Mouse (Mus musculus) hindbrain, embryonic 16.5 days (tissue): ENCODE measurements around the gene Sfr1. TPM values are rescaled to one million over a fixed set of nuclear protein-coding genes. Genes with fewer than 3 reads are reported as not detected.

Experiments used
- ATAC-seq: fragments of 200-750 bp; cut with Nextera tagmentation; 2 replicates; pipeline ENCODE4 v1.8.0; 2017; ENCODE audit warnings: moderate TSS enrichment, moderate library complexity
- H3K27ac ChIP-seq: fragments of 300-500 bp; sonication (generic); 2 replicates; pipeline ENCODE4 v1.5.1; 2014; ENCODE audit warnings: low read depth, mild to moderate bottlenecking, control low read depth, low read length, moderate library complexity
- H3K27me3 ChIP-seq: fragments of 300-500 bp; sonication (generic); replicated peaks from 2 replicates; pipeline ENCODE4 v1.6.1; 2014; ENCODE audit warnings: low read length; ENCODE audit not compliant: control insufficient read depth, insufficient read depth
- H3K36me3 ChIP-seq: fragments of 300-500 bp; sonication (generic); 2 replicates; pipeline ENCODE4 v1.6.1; 2014; ENCODE audit warnings: mild to moderate bottlenecking, low read length, moderate library complexity, mixed read lengths; ENCODE audit not compliant: control insufficient read depth, insufficient read depth
- H3K4me1 ChIP-seq: fragments of 300-500 bp; sonication (generic); 2 replicates; pipeline ENCODE4 v1.6.1; 2014; ENCODE audit warnings: low read depth, low read length; ENCODE audit not compliant: control insufficient read depth, insufficient read depth
- H3K4me2 ChIP-seq: fragments of 300-500 bp; sonication (generic); 2 replicates; pipeline ENCODE4 v1.6.1; 2014; ENCODE audit warnings: mild to moderate bottlenecking, low read length, control low read depth, moderate library complexity
- H3K4me3 ChIP-seq: fragments of 300-500 bp; sonication (generic); 2 replicates; pipeline ENCODE4 v1.5.1; 2014; ENCODE audit warnings: mild to moderate bottlenecking, low read length, control low read depth, moderate library complexity
- H3K9ac ChIP-seq: fragments of 300-500 bp; sonication (generic); 2 replicates; pipeline ENCODE4 v1.6.1; 2014; ENCODE audit warnings: low read depth, mild to moderate bottlenecking, control low read depth, low read length, moderate library complexity
- H3K9me3 ChIP-seq: fragments of 300-500 bp; sonication (generic); 2 replicates; pipeline ENCODE4 v1.6.1; 2014; ENCODE audit warnings: mild to moderate bottlenecking, low read length, moderate library complexity; ENCODE audit not compliant: control insufficient read depth
- WGBS: fragments of 180-500 bp; shearing (Covaris S2); extraction: QIAGEN DNeasy Blood & Tissue Kit; methylation state at CpG from one replicate; pipeline ENCODE4 v1.1.7; 2014; 5-methylcytosine and 5-hydroxymethylcytosine counted together
- polyA plus RNA-seq: library from polyadenylated mRNA; unstranded; fragments of >200 nt; fragmentation: Nextera tagmentation; extraction: Ambion mirVana; gene quantifications from 2 replicates; pipeline ENCODE4 v1.2.1, GENCODE M21; 2015

The Sfr1 gene
- polyA plus RNA-seq, 1 experiment from 2014 or later: 157 TPM

DNA sequence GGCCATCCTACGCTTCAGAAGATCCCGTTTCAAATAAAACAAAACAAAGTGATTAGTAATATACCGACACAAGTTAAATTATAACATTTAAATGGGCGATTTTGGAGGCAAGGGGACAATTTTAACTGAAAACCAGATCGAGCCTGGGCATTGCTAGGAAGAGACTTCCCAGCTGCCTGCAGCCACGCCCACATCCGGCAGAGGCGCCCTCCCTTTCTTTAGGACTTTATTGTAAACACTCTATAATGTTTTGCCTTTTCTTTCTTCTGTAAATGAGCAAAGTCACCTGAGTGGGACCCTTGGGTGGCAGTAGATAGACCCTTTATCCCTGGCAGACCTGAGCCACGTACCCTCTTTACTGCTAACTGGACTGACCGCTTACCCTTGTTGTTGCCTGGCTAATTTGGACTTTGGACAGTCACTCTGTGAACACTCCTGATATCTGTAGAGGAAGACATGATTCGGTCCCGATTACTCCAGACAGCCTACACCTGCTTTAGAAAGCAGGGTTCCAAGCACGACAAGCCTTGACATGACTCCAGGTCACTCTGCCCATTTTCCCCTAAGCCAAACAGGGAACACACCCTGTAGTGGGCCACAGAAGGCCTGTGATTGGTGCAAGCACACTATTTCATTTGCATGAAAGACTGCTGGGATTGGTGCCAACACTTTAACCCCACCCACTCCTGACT, 26.3 kb upstream of the Sfr1 start:
- Histone ChIP-seq H3K4me3 (no peak overlapping the region), H3K27me3 (no peaks in the 10 kb centered on the region), H3K4me1 (no peaks in the 10 kb centered on the region), H3K9ac (no peak overlapping the region), H3K9me3 (no peaks in the 10 kb centered on the region; the same call in 1 of the 2 replicates), H3K36me3 (no peaks in the 10 kb centered on the region), H3K27ac (no peak overlapping the region), H3K4me2 (no peak overlapping the region)
- 79% methylated on average over 13 of the region's 13 CpGs for WGBS
- no peak for ATAC-seq

DNA sequence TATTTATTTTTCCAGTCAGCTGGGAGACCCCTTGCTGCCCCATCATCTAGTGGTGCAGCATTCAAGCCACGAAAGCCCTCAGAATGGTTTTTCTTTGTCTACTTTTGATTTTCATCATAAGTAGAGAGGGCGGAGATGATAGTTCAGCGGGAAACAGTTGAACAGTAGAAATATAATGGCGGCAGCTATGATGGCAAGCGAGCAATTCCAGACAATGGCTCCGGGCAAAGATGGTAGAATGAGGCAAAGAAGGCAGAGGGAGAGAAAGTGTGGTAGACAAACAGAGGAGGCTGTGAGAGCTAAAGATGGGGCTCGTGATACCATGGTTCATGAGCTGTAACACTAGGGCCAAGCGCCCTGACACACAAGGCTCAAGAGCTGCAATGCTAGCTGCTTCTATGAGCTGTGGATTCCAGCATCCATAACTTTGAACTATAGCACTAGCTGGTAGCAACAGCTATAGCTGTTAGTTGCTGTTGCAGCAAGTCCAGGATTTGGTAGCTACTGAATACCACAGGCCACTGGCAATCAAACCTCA, 25.6 kb upstream of the Sfr1 start:
- Histone ChIP-seq H3K4me3 (no peak overlapping the region), H3K27ac (no peak overlapping the region), H3K36me3 (no peaks in the 10 kb centered on the region), H3K4me1 (no peaks in the 10 kb centered on the region), H3K4me2 (no peak overlapping the region), H3K9me3 (no peaks in the 10 kb centered on the region; the same call in 1 of the 2 replicates), H3K9ac (no peak overlapping the region), H3K27me3 (no peaks in the 10 kb centered on the region)
- no peak for ATAC-seq
- 91% methylated on average over 8 of the region's 8 CpGs for WGBS

DNA sequence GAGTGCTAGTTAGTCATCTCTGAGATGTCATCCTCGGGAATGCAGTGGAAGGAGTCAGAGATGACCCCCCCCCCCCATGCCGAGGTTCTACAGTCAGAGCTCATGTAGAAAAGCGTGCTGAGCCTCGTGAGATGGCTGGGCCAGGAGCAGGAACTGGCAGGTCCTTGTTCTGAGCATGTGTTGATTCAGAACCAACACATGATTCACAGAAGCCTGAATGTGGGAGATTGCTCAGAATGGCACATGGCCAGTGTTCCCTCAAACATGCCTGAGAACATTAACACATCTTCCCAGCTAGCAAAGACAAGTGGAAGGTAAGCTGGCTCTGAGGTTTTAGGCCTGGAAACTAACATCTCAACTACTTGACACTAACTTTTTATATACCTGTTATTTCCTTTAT, 21.1 kb upstream of the Sfr1 start:
- Histone ChIP-seq H3K4me1 (no peaks in the 10 kb centered on the region), H3K4me3 (no peak overlapping the region), H3K4me2 (no peak overlapping the region), H3K27me3 (no peaks in the 10 kb centered on the region), H3K9me3 (no peaks in the 10 kb centered on the region; the same call in 1 of the 2 replicates), H3K9ac (no peak overlapping the region), H3K36me3 (no peaks in the 10 kb centered on the region), H3K27ac (no peak overlapping the region)
- no peak for ATAC-seq
- WGBS: 89% methylated on average over 4 of the region's 4 CpGs

DNA sequence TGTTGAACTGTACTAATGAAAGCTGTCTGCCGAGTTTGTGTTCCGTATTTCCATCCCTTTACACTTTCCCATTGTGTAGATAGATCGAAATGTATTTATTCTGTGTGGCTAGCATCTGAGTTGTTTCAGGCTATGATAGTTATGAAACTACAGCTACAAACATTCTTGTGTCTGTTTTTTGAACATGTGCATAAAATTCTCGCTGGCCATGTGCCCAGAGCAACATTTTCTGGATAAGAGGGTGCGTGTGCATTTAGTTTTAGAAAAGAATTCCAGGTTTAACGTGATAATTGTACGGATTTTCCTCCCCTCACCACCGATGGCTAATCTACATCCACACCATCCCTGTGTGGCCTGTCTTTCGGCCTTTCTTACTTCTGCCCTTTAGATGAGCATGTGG, 18.0 kb upstream of the Sfr1 start:
- no peaks in the 10 kb centered on the region for H3K27me3 ChIP-seq
- no peak for ATAC-seq
- no peak overlapping the region for H3K9ac ChIP-seq
- no peak overlapping the region for H3K27ac ChIP-seq
- WGBS: 82% methylated on average over 9 of the region's 9 CpGs
- H3K36me3 ChIP-seq: no peaks in the 10 kb centered on the region
- H3K4me3 ChIP-seq: no peak overlapping the region
- no peaks in the 10 kb centered on the region for H3K4me1 ChIP-seq
- no peaks in the 10 kb centered on the region for H3K9me3 ChIP-seq
- H3K4me2 ChIP-seq: no peak overlapping the region

DNA sequence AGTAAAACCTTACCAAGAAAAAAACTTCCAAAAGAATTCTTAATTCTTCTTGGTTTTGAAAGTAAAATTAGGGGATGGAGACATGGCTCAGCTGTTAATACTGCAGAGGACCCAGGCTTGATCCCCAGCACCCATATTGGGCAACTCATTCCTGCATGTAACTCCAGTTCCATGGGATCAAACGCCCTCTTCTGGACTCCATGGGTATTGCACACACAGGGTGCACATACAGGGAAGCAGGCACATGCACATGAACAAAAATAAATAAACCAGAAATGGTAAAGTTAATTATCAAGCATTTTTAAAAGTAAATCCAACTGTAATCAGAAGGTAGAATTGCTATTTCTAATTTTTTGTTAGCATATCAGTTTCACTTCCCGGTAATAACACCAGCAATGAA, 15.3 kb upstream of the Sfr1 start:
- WGBS: 65% methylated on average over 2 of the region's 2 CpGs
- no peaks in the 10 kb centered on the region for H3K9me3 ChIP-seq
- H3K27ac ChIP-seq: no peak overlapping the region
- no peaks in the 10 kb centered on the region for H3K4me1 ChIP-seq
- no peak overlapping the region for H3K4me3 ChIP-seq
- H3K9ac ChIP-seq: no peak overlapping the region
- no peak overlapping the region for H3K4me2 ChIP-seq
- no peaks in the 10 kb centered on the region for H3K36me3 ChIP-seq
- no peak for ATAC-seq
- H3K27me3 ChIP-seq: no peaks in the 10 kb centered on the region

DNA sequence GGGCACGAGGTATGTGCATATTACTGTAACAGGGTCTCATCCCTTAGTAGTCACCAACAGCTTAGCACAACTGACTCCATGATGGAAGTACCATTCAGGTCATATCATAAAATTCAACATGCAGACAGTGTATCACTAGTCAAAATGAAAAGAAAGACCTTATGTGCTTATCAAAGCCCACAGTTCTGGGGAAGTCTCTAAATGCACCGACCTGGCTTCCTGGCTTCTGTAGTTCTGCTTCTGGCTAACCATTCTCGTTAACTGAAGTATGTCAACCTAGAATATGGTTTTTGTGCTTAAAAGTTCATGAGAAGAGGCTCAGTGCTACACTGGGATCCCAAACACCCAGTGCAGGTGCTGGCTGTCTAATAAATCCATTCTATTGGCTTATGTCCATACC, 12.3 kb upstream of the Sfr1 start:
- H3K27me3 ChIP-seq: no peaks in the 10 kb centered on the region
- no peak overlapping the region for H3K4me3 ChIP-seq
- no peak overlapping the region for H3K9ac ChIP-seq
- H3K36me3 ChIP-seq: no peaks in the 10 kb centered on the region
- 95% methylated on average over 3 of the region's 3 CpGs for WGBS
- no peak overlapping the region for H3K27ac ChIP-seq
- H3K4me1 ChIP-seq: no peaks in the 10 kb centered on the region
- H3K9me3 ChIP-seq: no peaks in the 10 kb centered on the region
- no peak for ATAC-seq
- no peak overlapping the region for H3K4me2 ChIP-seq

DNA sequence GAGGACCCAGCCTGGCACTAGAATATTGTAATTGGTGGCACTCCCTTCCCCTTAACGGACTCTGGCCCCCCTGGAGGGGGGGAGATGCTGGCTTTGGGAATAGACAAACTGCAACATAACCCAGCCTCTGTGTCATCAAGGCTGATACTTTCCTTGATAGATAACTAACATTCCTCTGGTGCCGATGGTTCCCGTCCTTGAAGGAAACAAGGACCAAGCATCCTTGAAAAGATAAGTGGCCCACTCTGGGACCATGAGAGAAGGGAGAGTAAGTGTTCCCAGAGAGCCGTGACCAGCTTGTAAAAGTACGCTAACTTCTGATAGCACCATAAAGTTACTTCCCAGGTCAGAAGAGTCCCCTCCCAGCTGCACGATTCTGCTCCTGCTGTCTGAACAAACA, 9.0 kb upstream of the Sfr1 start:
- WGBS: 84% methylated on average over 6 of the region's 6 CpGs
- H3K9me3 ChIP-seq: no peaks in the 10 kb centered on the region

DNA sequence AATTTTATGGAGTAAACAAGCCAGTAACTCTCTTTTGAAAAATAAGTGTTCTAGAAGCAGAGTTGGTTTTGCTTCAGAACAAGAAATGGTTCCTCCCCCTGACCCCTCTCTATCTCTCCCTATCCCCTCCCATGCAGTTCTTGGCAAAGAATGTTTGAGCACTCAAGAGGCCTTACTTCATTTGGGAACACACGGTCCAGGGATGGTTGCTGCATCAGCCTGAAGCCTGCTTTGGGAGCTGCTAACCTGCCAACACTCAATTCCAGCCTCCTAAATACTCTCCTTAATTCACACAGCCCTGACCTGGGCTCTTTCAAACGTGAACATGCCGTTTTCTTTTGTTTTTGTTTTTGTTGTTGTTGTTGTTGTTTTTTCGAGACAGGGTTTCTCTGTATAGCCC, 6.6 kb upstream of the Sfr1 start:
- no peaks in the 10 kb centered on the region for H3K9me3 ChIP-seq

More for the DNA sequence above, 9.0 kb upstream of the Sfr1 start:
- H3K4me2 ChIP-seq: no peak overlapping the region
- no peaks in the 10 kb centered on the region for H3K27me3 ChIP-seq
- no peak overlapping the region for H3K27ac ChIP-seq
- ATAC-seq: no peak
- H3K4me3 ChIP-seq: no peak overlapping the region
- H3K4me1 ChIP-seq: no peaks in the 10 kb centered on the region
- no peak overlapping the region for H3K9ac ChIP-seq
- no peaks in the 10 kb centered on the region for H3K36me3 ChIP-seq

DNA sequence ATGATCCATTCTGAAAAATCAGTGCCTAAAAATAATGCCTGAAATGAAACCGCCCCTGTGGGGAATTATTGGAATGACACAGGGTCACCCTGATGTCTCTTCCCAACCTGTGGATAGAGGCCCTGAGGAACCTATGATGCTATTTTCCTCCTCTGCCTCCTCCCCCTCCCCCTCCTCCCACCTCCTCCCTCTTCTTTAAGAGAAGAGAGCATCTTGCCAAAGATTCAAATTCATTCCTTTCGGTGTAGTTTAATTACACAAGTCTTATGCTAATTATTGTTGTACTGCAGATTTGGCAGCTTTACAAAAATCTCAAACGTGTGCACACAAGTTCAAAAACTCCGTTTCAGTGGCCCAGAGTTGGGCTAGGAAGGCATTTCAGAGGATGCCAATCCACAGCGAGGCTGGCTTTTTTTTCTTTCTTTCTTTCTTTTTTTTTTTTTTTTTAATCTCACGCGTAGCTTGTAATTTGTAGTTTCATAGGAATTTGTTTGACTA, 5.8 kb upstream of the Sfr1 start:
- Histone ChIP-seq H3K27ac (no peak overlapping the region), H3K9ac (no peak overlapping the region), H3K27me3 (no peaks in the 10 kb centered on the region), H3K4me1 (peaks cover 5% of the 10 kb centered on the region), H3K4me2 (no peak overlapping the region), H3K36me3 (no peaks in the 10 kb centered on the region), H3K4me3 (no peak overlapping the region), H3K9me3 (no peaks in the 10 kb centered on the region)
- 49% methylated on average over 7 of the region's 7 CpGs for WGBS
- no peak for ATAC-seq

More for the DNA sequence above, 6.6 kb upstream of the Sfr1 start:
- Histone ChIP-seq H3K4me3 (no peak overlapping the region), H3K27me3 (no peaks in the 10 kb centered on the region), H3K9ac (no peak overlapping the region), H3K4me1 (no peaks in the 10 kb centered on the region), H3K36me3 (no peaks in the 10 kb centered on the region), H3K4me2 (no peak overlapping the region), H3K27ac (no peak overlapping the region)
- whole genome bisulfite sequencing: 77% methylated on average over 4 of the region's 4 CpGs
- ATAC-seq: no peak
